Mouse (Mus musculus) kidney, adult 2 months (tissue): ENCODE results near the gene Mndal.

Source experiments
- CTCF ChIP-seq: fragments of 200-500 bp; conservative IDR thresholded peaks from 2 replicates; pipeline ENCODE4 v1.5.1; 2011; ENCODE audit warnings: low read depth, mild to moderate bottlenecking, control low read depth, low read length, moderate library complexity, mixed read lengths; ENCODE audit not compliant: insufficient read depth, insufficient read length
- POLR2A ChIP-seq: fragments of 200-500 bp; IDR thresholded peaks from one replicate; pipeline ENCODE4 v1.6.1; 2011; ENCODE audit warnings: low read depth, low read length, control low read depth

DNA sequence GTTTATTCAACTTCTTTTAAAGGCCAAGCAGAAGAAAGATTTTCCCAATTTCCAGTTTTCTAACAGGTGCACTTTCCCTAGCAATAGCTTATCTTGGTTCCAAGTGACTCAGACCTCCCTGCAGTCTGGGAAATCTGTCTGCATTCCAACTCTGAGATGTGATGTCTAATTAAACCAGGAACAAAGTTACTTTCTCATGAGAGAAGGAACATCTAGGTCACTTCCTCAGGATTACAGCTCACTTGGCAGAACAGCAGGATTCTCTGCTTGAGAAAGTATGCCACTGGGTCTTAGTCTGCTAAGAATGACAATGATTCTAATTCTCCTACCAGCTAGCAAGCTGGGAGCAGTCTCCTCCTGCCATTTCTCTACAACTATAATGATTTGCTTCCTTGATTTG lies 30.8 kb upstream of the Mndal start:
- TF ChIP-seq CTCF (no peak), POLR2A (no peak)
